Mouse (Mus musculus) telencephalon, adult 2 months (tissue): ENCODE data around the gene Upb1.

Source experiments
- DNase-seq: peaks from one replicate; pipeline ENCODE4 v3.0.0-alpha.2; 2011; ENCODE audit warnings: low read depth, low spot score

The Upb1 gene

GRCm38 (mm10) chr10:75424498-75424901, 23.6 kb downstream of the Upb1 start:
- no peak for DNase-seq

GRCm38 (mm10) chr10:75428049-75429003, 27.4 kb downstream of the Upb1 start:
- no peak for DNase-seq

GRCm38 (mm10) chr10:75429004-75429380, 28.1 kb downstream of the Upb1 start:
- no peak for DNase-seq

DNA sequence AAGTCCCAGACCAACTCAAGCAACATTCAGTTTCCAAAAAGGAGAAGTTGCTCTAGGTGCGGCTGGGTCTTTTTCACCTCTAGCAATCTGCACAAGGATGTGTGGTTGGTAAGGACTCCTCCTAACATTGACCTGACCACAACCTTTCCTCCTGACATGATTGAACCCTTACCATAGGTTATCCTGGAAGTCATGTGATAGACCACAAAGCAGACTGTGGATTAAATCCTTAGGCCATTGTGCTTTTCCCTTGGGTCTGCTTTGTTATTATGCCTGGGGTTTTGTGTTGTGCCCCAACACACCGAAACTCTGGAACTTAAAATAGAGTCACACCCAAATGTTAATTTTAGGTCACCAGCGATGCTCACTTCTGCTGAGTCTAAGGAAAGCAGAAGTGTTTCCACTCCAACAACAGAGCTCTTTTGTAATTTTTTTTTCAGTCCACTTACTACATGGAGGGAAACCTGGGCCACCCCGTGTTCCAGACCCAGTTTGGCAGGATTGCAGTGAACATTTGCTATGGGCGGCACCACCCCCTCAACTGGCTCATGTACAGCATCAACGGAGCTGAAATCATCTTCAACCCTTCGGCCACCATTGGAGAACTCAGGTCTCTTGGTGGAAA, 28.7 kb downstream of the Upb1 start:
- DNase-seq: no peak

DNA sequence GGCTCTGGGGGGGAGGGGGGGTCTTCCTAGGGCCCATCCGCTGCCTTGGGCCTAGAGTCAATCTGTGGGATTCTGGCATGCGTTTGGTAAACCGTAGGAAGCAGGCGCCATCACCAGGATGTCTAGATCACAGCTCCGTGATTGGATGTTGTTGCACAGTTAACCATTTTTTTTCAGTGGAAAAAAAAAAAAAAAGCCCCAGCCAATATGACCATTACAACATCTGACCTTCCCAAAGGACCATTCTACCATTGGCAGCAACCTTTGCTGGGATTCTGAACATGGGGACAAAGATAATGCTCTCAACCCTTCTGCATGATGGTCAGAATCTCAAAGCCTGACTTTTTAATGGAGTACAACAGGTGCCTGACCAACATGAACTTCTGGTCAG, 29.2 kb downstream of the Upb1 start:
- DNase-seq: no peak

GRCm38 (mm10) chr10:75430633-75431032, 29.7 kb downstream of the Upb1 start:
- no peak for DNase-seq

GRCm38 (mm10) chr10:75436604-75437217, 35.8 kb downstream of the Upb1 start:
- peak; percentile 55 for DNase-seq

DNA sequence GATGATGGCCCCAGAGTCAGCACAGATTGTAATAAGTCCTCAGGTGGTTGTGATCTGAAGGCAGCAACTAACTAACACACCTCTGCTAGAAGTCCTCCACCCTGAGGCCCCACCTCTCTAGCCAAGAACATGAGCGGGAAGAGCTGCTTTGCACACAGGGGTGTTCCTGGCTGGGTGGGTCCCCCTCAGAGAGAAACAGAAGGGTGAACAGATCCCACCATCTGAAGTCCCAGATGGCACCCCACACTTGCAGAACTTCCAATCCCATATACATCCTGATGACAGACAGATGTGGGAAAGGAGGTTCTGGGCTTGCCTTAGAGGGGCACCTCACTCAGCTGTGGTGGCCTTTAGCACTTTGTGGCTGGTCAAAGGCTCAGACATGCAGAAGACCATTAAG, 36.4 kb downstream of the Upb1 start:
- no peak for DNase-seq

DNA sequence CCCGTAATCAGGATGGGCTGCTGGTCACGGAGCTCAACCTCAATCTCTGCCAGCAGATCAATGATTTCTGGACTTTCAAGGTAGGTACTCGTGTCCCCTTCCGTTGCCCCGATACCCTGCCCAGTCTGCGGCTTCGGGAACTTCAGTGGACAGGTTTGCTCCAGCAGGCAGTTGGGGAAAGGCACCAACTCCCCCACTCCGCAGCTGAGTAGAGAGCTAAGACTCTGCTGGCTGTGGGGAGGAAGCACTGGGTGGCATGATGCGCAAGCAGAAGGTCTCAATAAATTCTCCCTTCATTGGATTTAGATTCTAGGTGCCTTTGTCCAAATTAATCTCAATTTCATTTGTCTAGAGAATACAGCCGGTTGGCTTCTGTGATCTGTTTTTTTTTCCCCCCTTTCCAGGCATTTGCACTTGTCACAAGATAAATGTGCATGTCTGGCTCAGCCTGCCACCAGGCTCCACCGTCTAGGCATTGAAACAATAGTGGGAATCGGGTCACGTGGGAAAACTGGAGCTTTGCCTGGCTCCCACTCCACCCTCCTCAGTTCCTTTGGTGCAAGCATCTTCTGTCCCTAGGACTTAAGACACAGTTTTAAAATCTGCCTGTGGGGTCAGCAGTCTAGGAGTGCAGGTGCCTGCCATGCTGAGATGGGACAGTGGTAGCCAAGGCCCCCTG, 37.4 kb downstream of the Upb1 start:
- DNase-seq: no peak

DNA sequence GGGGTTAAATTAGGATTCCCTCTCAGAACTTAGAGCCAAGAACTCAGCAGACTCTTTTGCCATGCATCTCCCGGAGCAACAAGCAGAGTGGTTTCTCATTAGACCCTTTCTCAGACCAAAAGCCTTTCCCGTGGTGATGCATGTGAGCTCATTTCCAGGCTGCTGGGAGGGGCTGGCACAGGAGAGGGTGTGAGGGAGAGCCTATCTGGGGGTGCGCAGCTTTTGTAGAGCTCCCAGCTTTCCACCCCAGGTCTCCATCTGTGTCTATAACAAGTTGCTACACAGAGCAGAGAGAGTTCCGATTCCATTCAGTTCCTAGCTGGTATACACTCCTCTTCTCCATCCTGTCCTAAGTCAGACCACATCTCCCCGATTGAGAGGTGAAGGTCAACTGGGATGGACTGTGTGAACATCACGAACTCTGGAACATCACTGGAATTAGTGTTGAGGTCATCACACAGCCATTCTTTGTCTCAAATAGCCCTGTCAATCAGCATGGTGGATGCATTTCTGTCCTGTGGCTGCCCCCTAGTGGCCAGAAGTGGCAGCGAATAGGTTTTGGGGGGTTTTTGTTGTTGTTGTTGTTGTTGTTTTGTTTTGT, 38.4 kb downstream of the Upb1 start:
- no peak for DNase-seq

DNA sequence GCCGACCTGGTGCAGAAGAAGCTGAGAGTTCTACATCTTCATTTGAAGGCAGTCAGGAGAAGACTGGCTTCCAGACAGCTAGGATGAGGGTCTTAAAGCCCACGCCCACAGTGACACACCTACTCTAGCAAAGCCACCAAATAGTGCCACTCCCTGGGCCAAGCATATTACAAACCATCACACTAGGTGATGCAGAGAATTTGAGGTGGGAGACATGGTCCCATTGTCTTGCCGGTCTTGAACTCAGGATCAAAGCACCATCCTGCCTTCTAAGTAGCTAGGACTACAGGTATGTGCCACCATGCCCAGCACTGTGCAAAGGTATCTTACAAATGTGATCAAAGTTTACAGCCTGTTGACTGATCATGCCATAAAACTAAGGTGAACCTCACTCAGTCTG, 39.8 kb downstream of the Upb1 start:
- DNase-seq: no peak

GRCm38 (mm10) chr10:75441800-75442199, 40.9 kb downstream of the Upb1 start:
- DNase-seq: no peak

DNA sequence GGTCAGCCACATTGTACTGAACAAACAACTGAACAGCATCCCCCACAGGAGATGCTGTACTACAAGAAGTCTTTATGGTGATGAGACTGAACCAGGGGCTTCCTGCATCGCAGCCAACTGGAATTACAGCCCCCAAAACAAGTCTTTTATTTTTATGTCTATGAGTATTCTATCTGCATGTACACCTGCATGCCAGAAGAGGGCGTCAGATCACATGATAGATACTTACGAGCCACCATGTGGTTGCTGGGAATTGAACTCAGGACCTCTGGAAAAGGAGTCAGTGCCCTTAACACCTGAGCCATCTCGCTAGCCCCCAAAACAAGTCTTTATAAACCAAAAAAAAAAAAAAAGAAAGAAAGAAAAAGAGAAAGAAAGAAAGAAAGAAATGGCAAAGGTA, 42.1 kb downstream of the Upb1 start:
- no peak for DNase-seq

GRCm38 (mm10) chr10:75444111-75444826, 43.4 kb downstream of the Upb1 start:
- no peak for DNase-seq

GRCm38 (mm10) chr10:75445030-75445429, 44.1 kb downstream of the Upb1 start:
- no peak for DNase-seq

- DNase-seq: no peak
Observed at GRCm38 (mm10) chr10:75446501-75447083, 45.7 kb downstream of the Upb1 start.

DNA sequence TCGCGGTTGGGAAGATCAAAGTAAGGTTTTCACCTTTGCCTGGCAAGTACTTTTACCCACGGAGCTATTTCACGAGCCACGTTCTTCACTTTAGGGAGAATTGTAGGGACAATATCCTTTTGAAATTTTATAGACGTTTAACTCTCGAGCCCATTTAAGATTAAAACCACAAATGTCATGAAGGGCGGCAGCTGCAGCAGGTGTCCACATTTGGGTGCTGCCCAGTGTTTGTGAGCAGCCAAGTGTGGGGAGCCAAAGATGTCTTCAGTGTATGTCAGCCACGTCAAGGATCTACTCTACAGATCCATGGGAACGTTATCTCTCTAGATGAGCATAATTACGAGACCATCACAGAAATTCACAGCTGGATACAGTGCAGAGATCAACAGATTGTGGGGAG, 46.6 kb downstream of the Upb1 start:
- no peak for DNase-seq

DNA sequence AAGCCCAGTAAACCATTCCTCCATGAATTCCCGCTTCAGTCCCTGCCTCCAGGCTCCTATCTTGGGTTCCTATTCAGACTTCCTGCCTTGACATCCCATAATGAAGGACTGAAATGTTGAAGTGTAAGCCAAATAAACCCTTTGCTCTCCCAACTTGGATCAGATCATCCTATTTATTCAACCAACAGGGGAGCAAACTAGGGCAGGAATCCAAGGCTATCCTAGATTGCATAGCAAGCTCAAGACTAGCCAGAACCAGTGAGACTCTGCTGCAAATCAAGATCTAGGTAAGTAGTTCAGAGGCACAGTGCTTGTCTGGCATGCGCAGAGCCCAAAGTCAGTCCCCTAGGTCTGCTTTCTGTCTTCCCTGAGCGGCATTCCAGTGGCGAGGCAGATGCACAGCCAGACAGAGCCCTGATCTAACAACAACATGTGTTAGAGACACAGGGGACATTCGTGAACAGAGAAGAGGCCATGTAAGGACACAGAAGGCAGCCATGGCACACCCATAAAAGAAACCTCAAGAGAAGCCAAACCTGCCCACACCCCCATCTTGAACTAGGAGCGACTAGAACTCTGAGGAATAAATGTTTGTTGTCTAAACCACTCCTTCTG, 48.0 kb downstream of the Upb1 start:
- DNase-seq: no peak

GRCm38 (mm10) chr10:75450331-75450730, 49.4 kb downstream of the Upb1 start:
- DNase-seq: no peak
